Mouse (Mus musculus): ENCODE measurements around the gene Scaf4.

DNA sequence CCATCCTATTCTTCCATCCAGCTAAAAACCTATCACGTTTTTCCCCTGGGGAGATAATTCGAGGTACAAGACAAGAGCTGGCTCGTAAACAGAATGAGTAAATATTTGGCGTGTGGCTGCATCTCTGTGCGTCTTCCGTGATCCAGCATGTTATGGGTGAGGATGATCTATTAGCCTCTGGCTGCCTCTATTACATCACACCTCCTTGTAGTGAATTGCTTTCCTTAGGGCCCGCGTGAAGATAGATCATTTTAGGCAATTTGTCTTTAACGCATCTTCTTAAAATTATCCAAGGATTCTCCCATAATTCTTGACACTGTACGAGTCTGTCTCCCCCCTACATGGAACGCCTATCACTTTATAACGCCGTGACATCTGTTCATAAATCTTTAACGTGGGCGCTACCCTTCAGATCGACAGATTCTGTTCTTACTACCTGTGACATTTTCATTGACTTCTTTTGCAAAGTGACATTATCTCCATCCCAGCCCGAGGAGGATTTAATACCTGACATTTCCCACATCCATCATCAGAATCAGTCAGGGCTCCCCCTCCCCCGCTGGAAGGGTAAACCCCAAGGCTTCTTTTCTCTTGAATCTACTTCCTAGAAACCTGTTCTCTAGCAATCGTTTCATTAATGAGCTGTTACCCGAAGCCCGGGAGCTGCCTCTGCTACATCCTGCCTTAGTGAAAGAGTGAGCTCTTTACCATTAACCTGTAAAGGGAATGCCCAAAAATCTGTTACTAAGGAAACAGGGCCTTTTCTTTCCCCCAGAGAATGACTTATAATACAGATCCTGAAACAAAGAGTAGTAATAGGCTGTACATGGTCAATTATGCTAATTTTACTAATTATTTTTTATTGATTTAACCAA, 14.4 kb upstream of the Scaf4 start:
- TF ChIP-seq CTCF (IDR thresholded peaks at IDR 0.05; ENCODE audit: extremely low read depth, insufficient read depth, insufficient read length, insufficient replicate concordance), result no peak
- no peak for TF ChIP-seq POLR2A (IDR thresholded peaks at IDR 0.05; ENCODE audit: low read depth, low read length)
